Mouse (Mus musculus): ENCODE data around the gene Plscr3. TPM values are rescaled to one million over a fixed set of nuclear protein-coding genes. Genes with fewer than 3 reads are reported as not detected.

The Plscr3 gene
- total RNA-seq (2022), result 10 to 100 TPM in 2 of 4 experiments, 1 to 10 TPM in 2; 8.7 to 10.6 (median 9.4) TPM

DNA sequence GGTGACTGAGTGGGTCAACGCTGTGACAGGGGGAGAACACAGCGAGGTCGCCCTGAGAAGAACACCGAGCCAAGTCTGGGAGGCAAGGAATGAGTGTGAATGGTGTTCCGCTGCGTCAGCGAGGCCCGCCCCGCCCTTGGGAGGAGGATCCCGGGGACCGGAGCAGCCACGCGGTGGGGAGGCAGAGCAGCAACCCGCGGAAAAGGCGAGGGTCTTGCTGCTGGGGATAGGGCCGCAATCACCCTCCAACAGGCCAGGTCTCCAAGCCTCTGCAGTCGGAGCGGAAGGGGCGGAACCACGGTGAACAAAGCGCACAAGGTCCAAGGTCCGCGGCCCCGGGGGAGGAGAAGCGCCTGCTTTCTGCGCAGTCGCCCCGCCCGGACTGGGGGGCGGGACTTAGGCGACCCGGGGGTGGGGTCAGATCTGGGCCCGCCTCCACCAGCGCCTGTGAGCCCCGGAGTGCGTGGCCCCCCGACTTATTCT is at the start of gene Plscr3:
Gene Plscr3, plus strand, starts transcription at position 179 of the 483 bp plus-strand sequence.
- DNase-seq (ENCODE audit: low spot score in 2 of 2), result peak; percentile 86 to 88

DNA sequence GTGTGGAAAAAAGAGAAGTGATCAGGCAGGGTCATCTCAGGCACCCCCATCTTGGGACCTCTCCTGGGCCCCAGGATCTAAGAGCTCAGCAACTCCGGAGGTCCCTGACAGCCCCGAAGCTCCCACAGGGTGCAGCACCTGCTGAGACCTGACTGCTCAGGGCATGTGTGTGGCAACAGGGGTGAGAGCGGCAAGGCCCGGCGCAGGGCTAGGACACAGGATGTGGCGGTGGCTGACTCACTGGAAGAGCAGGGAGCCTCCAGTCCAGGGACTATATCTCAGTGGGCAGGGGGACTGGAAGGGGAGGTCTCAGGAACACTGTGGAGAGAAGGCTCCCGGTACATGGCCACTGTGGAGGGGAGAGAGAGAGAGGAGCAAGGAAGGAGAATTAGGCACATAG is 48.3 kb upstream of the Plscr3 start:
- no peak for DNase-seq (ENCODE audit: low spot score in 2 of 2)

DNA sequence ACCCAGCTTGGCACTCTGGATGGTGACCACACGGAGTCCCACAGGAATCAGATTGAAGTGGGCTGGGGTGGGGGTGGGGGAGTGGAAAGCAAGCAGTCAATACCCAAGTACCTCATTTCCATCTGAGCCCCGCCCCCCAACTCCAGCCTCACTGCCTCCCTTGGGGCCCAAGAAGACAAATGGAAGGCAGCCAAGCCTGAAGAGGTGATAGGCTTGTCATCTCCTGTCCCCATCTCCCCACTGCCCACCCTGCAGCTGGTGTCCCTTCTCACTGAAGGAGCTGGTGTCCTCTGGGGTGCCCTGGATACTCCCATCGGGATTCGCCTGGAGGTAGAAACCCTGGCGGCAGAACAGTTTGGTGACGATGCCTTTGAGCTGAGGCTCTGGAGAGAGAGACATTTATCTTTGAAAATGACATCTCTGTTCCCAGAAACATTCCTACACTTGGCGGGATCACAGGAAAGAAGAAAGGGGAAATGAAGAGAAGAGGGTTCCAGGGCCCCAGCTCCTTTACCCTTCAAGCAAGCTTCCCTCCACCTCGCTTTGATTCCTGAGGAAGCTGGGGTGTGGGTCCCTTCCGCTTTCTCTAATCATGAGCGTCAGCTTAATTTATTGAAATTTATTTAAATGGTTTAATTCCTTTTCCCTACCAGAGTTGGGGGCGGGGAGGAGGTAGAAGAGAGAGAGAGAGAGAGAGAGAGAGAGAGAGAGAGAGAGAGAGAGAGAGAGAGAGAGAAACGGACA is 46.6 kb upstream of the Plscr3 start:
- no peak for DNase-seq (ENCODE audit: low spot score in 2 of 2)

DNA sequence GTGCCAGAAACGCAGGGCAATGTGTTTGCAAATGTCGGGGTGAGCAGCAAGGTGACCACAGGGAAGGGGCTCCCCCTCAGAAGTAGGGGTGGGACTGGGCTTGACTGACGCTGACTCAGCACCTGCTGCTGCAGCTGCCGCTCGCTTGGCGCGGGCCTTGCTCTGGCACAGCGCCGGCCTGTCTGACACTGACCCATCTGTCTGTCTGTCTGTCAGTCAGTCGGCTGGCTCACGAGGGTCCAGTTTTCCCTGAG is 46.1 kb upstream of the Plscr3 start:
- DNase-seq (ENCODE audit: low spot score in 2 of 2), result peak in 1 of 2 experiments; percentile 36

DNA sequence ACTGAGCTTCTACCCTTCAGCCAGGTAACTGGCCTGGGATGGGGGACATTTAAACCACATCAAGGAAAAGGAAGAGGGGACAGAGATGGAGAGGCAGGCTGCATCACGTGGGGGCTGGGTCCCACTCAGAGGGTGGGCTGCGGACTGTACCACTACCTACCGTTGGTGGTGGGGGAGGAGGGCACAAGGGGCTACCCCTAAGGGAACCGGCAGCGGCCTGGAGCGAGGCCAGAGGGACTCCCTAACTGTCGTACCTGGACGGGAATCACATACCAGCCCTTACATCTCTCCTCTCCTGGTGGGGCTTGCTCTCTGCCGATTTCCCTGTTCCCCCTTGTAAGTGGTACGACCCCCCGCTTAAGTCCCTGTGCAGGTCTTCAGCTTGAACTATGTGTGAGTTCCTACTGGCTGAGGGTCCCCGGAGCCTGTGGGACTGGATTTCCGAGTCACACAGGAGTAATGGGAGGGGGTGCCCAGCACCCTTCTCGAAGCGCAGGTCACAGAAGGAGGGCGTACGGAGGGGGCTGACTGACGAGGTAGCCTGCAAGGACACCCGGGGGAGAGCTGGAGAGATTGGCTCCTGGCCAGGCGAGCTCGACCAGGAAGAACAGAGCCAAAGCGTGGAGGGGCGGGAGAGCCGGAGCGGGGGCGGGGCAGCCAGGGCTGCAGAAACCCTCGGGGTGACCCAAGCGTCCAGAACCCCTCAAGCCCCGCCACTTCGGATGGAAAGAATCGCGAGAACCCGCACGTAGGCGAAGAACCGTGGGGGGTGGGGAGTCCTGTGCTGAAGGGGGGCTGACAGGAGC is 45.6 kb upstream of the Plscr3 start:
- DNase-seq (ENCODE audit: low spot score in 2 of 2), result no peak

DNA sequence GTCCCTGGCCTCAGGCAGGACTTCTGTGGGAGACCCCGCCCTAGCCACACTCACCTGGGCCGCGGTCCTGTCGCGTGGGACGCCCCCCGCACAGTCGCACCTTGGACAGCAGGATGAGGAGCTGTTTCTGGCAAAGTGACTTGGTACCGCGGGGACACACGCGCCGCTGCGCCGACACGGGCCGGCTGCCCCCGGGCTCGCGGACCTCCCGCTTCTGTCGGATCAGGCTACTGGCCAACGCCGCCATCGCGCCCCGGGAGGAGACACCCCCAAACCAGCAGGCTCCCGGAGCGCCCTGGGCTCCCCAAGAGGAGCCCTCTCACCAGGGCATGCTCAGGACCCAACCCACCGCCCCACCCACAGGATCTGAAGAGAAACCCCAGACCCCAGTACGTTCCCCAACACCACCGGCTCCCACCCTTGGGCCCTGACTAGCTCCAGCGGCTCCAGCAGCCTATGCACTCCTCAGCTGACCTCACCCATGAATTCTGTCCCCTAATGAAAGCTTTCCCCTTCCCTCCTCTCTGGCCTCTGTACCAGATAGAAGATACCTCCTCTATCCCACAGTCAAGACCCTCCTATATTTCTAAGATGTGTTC is 44.7 kb upstream of the Plscr3 start, which contains the start of gene Fgf11:
Gene Fgf11, minus strand, starts transcription at position 479 of the 599 bp plus-strand sequence.
- DNase-seq (ENCODE audit: low spot score in 2 of 2), result no peak

DNA sequence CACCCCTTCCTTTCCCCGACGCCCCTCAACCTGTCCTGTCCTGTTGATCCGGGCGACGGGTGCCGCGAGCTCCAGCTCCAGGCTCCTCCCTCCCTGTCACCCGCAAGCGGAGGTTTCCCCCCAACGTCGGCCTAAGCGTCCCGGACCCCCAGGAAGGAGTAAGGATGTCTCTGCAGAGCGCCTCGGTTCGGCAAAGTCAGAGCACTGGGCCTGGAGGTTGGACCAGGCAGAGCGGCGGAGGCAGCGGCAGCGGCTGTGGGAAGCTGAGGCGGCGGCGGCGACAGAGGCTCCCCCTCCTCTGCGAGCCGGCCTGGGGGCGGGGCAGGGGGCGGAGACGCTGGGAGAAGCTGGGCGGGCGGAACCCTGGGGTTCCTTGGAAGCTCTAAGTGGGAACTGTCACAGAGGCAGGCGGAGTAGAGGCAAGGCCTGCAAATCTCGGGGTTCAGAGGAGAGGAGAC is 43.5 kb upstream of the Plscr3 start:
- DNase-seq (ENCODE audit: low spot score in 2 of 2), result peak; percentile 75 to 79

DNA sequence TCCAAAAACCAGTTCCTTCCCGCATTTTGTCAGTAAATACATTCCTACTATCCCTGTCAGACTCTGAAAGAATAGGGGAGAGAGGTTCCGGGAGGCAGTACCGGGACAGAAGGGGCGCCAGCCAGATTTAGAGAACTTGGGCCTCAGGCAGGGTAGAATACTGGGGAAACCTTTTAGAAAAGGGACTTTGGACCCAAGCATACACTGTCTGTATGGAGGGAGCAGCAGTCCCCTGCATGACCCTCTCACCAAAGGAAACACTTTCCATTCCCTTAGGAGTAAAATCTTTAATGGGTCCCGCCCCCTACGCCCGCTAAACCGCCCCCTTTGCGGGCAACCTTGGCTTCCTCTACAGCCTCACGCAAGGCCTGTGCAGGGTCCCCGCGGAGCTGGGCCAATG is 42.8 kb upstream of the Plscr3 start:
- no peak for DNase-seq (ENCODE audit: low spot score in 2 of 2)

DNA sequence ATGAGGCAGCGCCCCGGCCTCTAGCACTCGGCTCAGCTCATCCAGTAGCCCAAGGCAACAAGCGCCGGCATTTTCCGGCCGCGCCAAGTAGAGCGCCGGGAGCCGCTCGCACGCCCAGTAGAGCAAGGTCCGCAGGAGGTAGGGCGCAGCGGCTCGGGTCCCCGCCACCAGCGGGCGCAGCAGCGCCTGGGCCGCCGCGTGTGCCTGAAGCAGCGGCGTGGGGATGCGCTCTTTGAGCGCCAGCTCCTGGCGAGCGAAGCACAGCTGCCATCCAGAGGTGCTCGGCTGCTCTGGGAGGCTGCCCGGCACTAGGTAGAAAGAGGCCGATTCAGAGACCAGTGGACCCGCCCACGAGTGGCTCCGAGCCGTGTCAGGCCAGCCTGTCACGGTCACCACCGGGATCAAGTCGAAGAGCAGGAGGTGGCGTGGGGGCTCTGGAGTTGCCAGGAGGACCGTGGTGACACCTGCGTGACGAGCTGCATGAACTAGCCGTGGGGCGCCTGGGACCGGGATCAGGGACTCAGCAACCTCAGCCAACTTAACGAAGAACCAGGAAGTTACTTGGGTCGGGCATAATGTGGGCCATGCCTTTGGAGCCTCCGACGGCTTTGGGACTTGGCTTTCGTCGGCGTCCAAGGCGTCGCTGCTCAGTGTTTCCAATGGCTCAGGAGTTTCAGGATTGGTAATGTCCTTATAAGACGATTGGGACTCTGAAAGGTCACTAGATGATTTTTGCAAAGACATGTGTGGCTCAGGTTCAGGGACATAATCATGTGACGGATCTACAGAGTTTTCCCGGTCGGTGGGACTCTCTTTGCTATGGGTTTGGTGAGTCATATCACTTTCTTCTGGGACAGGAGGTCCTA is 42.2 kb upstream of the Plscr3 start:
- DNase-seq (ENCODE audit: low spot score in 2 of 2), result peak; percentile 55 to 64

DNA sequence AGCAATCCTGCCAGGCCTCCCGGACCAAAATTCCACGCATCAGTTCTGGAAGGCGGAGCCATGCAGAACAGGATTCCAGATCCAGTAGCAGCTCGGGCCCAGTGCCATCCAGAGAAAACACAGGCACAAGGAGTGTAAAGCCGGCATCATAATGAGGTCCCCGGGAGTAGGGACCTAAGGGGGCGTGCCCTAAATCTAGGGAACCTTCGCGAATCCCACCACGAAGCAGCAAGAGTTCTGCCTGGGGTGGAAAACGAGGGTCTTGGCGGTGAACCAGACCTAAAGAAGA is 41.6 kb upstream of the Plscr3 start:
- no peak for DNase-seq (ENCODE audit: low spot score in 2 of 2)

DNA sequence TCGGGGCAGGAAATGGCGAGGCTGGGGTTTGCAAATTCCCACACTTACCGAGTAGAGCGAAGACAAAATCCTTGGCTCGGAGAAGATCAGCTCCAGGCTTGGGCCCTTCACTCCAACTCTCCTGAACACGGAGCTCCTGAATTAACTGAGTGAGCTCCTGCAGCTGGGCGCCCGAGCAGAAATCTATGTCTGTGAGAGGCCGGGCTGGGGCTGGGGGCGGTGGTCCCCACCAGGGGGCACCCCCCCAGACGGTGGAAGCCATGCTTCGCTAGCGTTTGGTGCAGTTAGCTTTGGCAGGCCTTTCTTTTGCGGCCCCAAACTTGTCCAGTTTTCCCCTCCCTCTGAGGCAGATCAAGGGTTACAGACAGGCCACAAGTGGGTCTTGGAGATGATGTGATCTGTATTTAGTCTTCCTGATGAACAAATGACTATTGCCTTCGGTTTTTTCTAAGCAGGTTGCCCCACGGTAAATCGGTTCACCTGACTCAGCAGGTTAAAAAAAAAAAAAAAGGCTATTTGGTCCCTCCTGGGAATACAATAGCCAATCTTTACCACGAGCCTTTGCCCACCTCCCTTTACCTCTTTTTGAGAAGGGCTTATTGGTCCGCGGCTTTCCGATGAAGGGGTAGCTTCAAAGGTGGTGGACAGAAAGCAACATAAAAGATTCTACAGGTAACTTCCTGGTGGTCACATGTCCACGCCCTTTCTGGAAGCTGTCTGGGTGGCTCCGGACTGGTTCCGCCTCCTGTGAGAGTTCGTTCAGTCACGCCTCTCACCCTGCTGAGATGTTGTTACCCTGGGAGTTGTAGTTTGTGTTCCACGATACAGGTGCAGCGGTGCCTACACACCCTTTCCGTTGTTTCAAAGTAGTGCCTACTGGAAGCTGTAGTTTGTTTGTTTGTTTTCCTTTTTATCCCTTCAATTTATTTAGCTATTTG is 40.9 kb upstream of the Plscr3 start, which contains the start of gene Tmem102:
Gene Tmem102, minus strand, starts transcription at position 653 of the 938 bp plus-strand sequence.
- DNase-seq (ENCODE audit: low spot score in 2 of 2), result no peak

DNA sequence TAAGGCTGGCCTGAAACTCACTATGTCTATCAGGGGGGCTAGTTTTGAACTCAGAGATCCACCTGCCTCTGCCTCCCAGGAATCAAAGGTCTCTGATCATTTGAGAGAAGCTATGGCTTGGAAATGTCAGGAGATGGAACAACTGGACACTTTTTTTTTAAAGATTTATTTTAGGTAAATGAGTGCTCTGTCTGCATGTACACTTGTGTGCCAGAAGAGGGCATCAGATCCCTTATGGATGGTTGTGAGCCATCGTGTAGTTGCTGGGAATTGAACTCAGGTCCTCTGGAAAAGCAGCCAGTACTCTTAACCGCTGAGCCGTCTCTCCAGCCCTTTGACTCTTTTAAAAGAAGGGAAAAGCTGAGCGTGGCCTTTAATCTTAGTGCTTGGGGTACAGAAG is 39.8 kb upstream of the Plscr3 start:
- no peak for DNase-seq (ENCODE audit: low spot score in 2 of 2)

DNA sequence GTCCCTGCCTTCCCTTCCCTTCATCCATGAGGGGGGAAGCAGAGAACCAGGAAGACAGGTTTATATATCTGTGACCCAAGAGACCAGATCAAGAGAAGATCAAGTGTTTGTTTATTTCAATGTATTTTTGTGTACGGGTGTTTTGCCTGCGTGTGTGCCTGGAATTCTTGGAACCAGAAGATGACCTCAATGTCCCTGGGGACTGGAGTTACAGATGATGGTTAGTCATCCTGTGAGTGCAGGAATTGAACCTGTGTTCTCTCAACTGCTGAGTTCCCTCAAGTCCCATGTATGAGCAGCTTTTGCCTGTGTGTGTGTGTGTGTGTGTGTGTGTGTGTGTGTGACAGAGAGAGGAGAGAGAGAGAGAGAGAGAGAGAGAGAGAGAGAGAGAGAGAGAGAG is 38.5 kb upstream of the Plscr3 start:
- no peak for DNase-seq (ENCODE audit: low spot score in 2 of 2)

DNA sequence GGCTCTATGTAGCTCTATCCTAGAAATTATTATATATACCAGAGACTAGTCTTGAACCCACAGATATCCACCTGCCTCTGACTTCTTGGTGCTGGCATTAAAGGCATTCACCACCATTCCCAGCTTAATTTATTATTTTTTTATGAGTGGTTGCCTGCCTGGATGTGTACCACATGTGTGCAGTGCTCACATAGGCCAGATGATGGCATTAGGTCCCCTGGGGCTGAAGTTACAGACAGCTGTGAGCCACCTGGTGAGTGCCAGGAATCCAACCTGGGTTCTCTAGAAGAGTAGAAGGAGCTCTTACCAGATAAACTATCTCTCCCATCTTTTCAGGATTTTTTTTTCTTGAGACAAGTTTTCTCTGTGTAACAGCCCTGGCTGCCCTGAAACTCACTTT is 35.9 kb upstream of the Plscr3 start:
- DNase-seq (ENCODE audit: low spot score in 2 of 2), result no peak

DNA sequence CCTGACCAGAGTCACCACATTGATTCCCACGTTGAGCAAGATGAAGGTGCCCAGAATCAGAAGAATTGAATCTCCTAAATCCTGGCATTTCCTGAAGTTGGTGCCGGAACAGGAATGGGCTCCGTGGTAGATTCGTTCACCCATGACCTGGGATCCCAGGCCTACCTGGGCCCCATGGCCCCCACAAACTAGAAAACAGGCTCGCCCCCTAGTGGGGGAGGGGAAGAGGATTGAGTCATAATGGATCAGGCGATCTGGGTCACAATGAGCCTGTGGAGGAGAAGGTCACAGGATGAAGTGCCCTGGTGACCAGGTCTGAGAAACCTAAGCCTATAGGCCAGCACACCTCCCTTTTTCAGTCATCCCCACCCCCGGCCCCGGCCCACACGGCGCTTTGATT is 31.0 kb upstream of the Plscr3 start, which contains the start of gene Gm39566:
Gene Gm39566, minus strand, starts transcription at position 144 of the 400 bp plus-strand sequence.
- DNase-seq (ENCODE audit: low spot score in 2 of 2), result no peak

DNA sequence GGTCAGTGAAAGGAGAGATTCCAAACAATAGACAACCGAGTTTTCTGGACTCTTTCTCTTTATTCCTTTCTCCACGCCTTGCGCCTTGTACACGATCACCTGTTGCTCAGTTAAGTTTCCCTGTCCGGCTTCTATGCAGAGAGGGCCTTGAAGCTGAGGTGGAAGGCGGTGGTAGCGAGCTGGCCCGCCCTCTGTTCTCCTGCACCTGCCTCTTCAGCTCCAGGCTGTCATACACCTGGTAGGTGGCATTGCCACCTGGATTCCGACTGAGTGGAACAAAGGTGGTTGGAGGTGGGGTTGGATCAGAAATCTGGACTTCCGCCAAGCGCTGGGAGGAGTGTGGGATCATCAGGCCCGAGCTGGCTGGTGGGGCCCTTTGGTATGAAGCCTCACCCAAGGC is 29.7 kb upstream of the Plscr3 start:
- DNase-seq (ENCODE audit: low spot score in 2 of 2), result no peak

DNA sequence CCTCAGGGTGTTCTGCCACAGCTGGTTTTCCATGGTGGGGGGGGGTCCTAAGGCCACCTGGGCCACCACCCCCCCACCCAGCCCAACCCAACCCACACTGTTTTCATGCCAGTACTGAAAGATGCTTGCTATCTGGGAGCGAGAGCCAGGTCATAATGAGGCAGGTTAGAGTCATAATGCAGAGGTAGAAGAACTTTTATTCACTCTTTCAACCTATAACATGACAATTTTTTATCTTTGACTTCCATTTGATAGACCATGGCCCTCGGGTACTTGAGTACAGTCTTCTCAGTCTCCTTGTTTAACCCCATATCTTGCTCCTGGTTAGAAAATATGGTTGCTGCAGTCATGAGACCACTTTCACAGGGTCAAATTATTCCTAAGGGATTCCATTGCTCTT is 27.8 kb upstream of the Plscr3 start, which contains the start of gene Spem2:
Gene Spem2, minus strand, starts transcription at position 101 of the 400 bp plus-strand sequence.
- DNase-seq (ENCODE audit: low spot score in 2 of 2), result no peak

DNA sequence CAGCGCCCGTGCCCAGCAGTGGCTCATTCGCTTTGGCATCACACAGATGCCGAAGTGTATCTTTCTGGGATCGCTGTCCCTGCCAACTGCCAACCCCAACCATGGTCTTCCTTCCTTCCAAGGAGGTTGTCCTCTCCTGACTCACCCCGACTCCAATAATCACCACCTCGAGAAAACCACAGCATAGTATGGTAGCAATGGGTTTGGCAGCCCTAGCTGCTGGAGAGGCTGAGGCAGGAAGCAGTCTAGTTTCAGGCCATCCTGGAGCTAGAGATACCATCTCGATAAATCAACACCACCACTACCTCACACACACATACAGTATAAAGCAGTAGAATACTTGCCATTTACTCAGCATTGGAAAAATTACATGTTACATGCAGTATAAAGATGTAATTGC is 27.3 kb upstream of the Plscr3 start:
- DNase-seq (ENCODE audit: low spot score in 2 of 2), result no peak

DNA sequence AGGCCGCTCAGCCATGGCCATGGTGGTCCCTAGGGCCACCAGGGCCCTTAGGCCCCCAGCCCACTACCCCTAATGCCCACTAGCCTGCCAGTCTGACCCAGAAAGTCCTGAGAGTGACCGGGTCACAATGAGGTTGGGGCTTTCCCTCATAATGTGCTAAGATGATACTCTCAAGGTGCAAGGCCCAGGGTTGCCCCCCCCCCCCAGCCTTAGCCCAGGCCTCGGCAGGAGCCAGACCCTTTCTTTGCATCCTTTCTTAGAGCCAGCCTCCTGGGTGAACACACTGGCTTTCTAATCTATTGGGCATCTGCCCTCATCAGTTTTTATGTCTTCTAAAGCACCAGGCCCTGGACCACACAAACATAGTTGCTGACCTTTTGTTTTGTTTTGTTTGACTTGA is 24.1 kb upstream of the Plscr3 start, which contains the start of gene Spem1:
Gene Spem1, minus strand, starts transcription at position 101 of the 400 bp plus-strand sequence.
- DNase-seq (ENCODE audit: low spot score in 2 of 2), result no peak

DNA sequence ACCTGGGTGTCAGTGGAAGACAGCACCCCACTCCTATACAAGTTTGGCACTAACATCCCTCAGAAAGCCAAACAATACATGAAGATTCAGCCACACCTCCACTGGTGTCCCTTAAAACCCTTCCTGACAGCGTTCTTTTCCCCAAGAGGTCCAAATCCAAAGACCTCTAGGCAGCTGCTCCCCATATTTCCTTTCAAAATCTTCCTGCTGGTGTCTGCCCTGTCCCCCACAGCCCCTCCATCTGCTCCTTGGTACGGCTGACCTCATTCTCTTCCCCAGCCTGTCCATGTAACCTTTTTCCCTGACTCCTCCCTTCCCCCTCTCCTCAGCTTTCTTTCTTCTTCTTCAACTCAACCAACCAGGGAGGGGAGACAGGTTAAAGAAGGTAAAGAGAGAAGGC is 22.7 kb upstream of the Plscr3 start:
- DNase-seq (ENCODE audit: low spot score in 2 of 2), result no peak

All from gastrocnemius, adult 8-10 months (tissue).